Mouse (Mus musculus) limb, embryonic 14.5 days (tissue): ENCODE measurements around the gene Dock3. TPM values are rescaled to one million over a fixed set of nuclear protein-coding genes. Genes with fewer than 3 reads are reported as not detected.

Source experiments
- ATAC-seq: fragments of 200-750 bp; cut with Nextera tagmentation; 2 replicates; pipeline ENCODE4 v1.8.0; 2017; ENCODE audit warnings: low read depth, moderate number of reproducible peaks, moderate TSS enrichment; ENCODE audit not compliant: low FRiP score
- DNase-seq: peaks from one replicate; pipeline ENCODE4 v3.0.0-alpha.2; 2015; ENCODE audit warnings: low spot score
- H3K27ac ChIP-seq: fragments of 300-500 bp; sonication (generic); replicated peaks from 2 replicates; pipeline ENCODE4 v1.5.1; 2014; ENCODE audit warnings: low read depth, mild to moderate bottlenecking, low read length, moderate library complexity, mixed read lengths
- H3K27me3 ChIP-seq: fragments of 300-500 bp; sonication (generic); 2 replicates; pipeline ENCODE4 v1.6.1; 2014; ENCODE audit warnings: low read length, mixed read lengths; ENCODE audit not compliant: control insufficient read depth, insufficient read depth
- H3K36me3 ChIP-seq: fragments of 300-500 bp; sonication (generic); 2 replicates; pipeline ENCODE4 v1.6.1; 2014; ENCODE audit warnings: mild to moderate bottlenecking, low read length, moderate library complexity, mixed read lengths; ENCODE audit not compliant: control insufficient read depth, insufficient read depth
- H3K4me1 ChIP-seq: fragments of 300-500 bp; sonication (generic); 2 replicates; pipeline ENCODE4 v1.6.1; 2014; ENCODE audit warnings: antibody characterized with exemption, low read length, mixed read lengths; ENCODE audit not compliant: control insufficient read depth, insufficient read depth
- H3K4me2 ChIP-seq: fragments of 300-500 bp; sonication (generic); replicated peaks from 2 replicates; pipeline ENCODE4 v1.6.1; 2014; ENCODE audit warnings: low read depth, mild to moderate bottlenecking, low read length, moderate library complexity; ENCODE audit not compliant: severe bottlenecking
- H3K4me3 ChIP-seq: fragments of 300-500 bp; sonication (generic); replicated peaks from 2 replicates; pipeline ENCODE4 v1.5.1; 2014; ENCODE audit warnings: low read length
- H3K9ac ChIP-seq: fragments of 300-500 bp; sonication (generic); 2 replicates; pipeline ENCODE4 v1.6.1; 2014; ENCODE audit warnings: mild to moderate bottlenecking, low read depth, low read length, moderate library complexity; ENCODE audit not compliant: severe bottlenecking
- H3K9me3 ChIP-seq: fragments of 300-500 bp; sonication (generic); 2 replicates; pipeline ENCODE4 v1.6.1; 2016; ENCODE audit warnings: low read length; ENCODE audit not compliant: control insufficient read depth
- POLR2A ChIP-seq: fragments of 200-500 bp; IDR thresholded peaks from 2 replicates; pipeline ENCODE4 v1.8.0; 2012; ENCODE audit warnings: inconsistent platforms, mild to moderate bottlenecking, moderate library complexity, borderline replicate concordance; ENCODE audit not compliant: insufficient read depth, insufficient read length; ENCODE audit errors: extremely low read depth
- WGBS: fragments of 180-500 bp; shearing (Covaris S2); extraction: QIAGEN DNeasy Blood & Tissue Kit; methylation state at CpG from one replicate; pipeline ENCODE4 v1.1.7; 2014; 5-methylcytosine and 5-hydroxymethylcytosine counted together
- polyA plus RNA-seq, 2 experiments: library from polyadenylated mRNA; depleted of rRNA in 1 of 2; stranded (reverse) in 1 of 2; unstranded in 1 of 2; fragments of >200 nt; fragmentation: Nextera tagmentation in 1 of 2; extraction: Ambion mirVana in 1 of 2; gene quantifications; 2 replicates each; pipeline versions ENCODE4 v1.2.1 to v1.2.3; 2012 to 2014

Gene Dock3
- polyA plus RNA-seq, 2 experiments = 1.2 to 1.3 TPM

- H3K27ac ChIP-seq = no peak overlapping the region
- peaks cover 11% of the 10 kb centered on the region for H3K4me1 ChIP-seq
- no peak for ATAC-seq
- DNase-seq = no peak
- no peak overlapping the region for H3K4me3 ChIP-seq
- no peak for TF ChIP-seq POLR2A
- H3K9ac ChIP-seq = no peak overlapping the region
- no peaks in the 10 kb centered on the region for H3K27me3 ChIP-seq
- WGBS = 55% methylated on average over 3 of the region's 3 CpGs
- H3K36me3 ChIP-seq = peaks cover 25% of the 10 kb centered on the region
- H3K4me2 ChIP-seq = no peak overlapping the region
- no peaks in the 10 kb centered on the region for H3K9me3 ChIP-seq
Measured at GRCm38 (mm10) chr9:106893327-106893726, 338.4 kb downstream of the Dock3 start.

GRCm38 (mm10) chr9:106892552-106892875 lies 339.2 kb downstream of the Dock3 start:
- no peak for TF ChIP-seq POLR2A
- Histone ChIP-seq H3K9me3 (no peaks in the 10 kb centered on the region), H3K9ac (peak overlapping the region; percentile 89), H3K4me3 (peak overlapping the region; percentile 92), H3K4me2 (peak overlapping the region; percentile 55), H3K36me3 (peaks cover 30% of the 10 kb centered on the region), H3K27ac (peak overlapping the region; percentile 83), H3K4me1 (peaks cover 11% of the 10 kb centered on the region), H3K27me3 (no peaks in the 10 kb centered on the region)
- DNase-seq (no peak), ATAC-seq (no peak)
- WGBS = 0% methylated on average over 9 of the region's 9 CpGs

- Histone ChIP-seq H3K4me2 (peak within 1 kb of the TSS; percentile 69), H3K4me3 (peak within 1 kb of the TSS; percentile 92), H3K4me1 (peaks cover 11% of the 10 kb centered on the region), H3K9me3 (no peaks in the 10 kb centered on the region), H3K36me3 (peaks cover 31% of the 10 kb centered on the region), H3K9ac (peak within 1 kb of the TSS; percentile 89), H3K27ac (peak within 1 kb of the TSS; percentile 83), H3K27me3 (no peaks in the 10 kb centered on the region)
- peak; percentile 98 for ATAC-seq
- peak; percentile 93 for TF ChIP-seq POLR2A
- DNase-seq = peak; percentile 98
- WGBS = under 1% methylated on average over 48 of the region's 59 CpGs
Measured at GRCm38 (mm10) chr9:106891829-106892551, 339.7 kb downstream of the Dock3 start, which contains the start of gene Manf. Gene Manf (minus strand): TSS chr9:106891979.

- Histone ChIP-seq H3K27ac (peak overlapping the region; percentile 76), H3K4me3 (peak overlapping the region; percentile 92), H3K4me1 (peaks cover 11% of the 10 kb centered on the region), H3K36me3 (peaks cover 31% of the 10 kb centered on the region), H3K4me2 (peak overlapping the region; percentile 69), H3K9ac (peak overlapping the region; percentile 89), H3K27me3 (no peaks in the 10 kb centered on the region), H3K9me3 (no peaks in the 10 kb centered on the region)
- DNase-seq = no peak
- no peak for ATAC-seq
- TF ChIP-seq POLR2A = no peak
- under 1% methylated on average over 16 of the region's 17 CpGs for WGBS
Measured at GRCm38 (mm10) chr9:106891341-106891741, 340.4 kb downstream of the Dock3 start.

- Histone ChIP-seq H3K27ac (no peak overlapping the region), H3K27me3 (no peaks in the 10 kb centered on the region), H3K9me3 (no peaks in the 10 kb centered on the region), H3K4me3 (peak overlapping the region; percentile 92), H3K4me2 (peak overlapping the region; percentile 69), H3K9ac (peak overlapping the region; percentile 89), H3K36me3 (peaks cover 31% of the 10 kb centered on the region), H3K4me1 (peaks cover 11% of the 10 kb centered on the region)
- DNase-seq = no peak
- WGBS = 68% methylated on average over 8 of the region's 8 CpGs
- ATAC-seq = no peak
- no peak for TF ChIP-seq POLR2A
Measured at GRCm38 (mm10) chr9:106890496-106891240, 341.0 kb downstream of the Dock3 start.
